Mouse (Mus musculus) heart, postnatal 36 days (tissue): Measurements from ENCODE around the gene Ptprr. TPM values are rescaled to one million over a fixed set of nuclear protein-coding genes. Genes with fewer than 3 reads are reported as not detected.
A peak's percentile ranks its signal among the peaks of the same experiment; 100 is the strongest.

Source experiments
- DNase-seq, 2 experiments: peaks; one replicate each; pipeline ENCODE4 v3.0.0; 2021 to 2022
- intact Hi-C: fragments of 180-260 bp; cut with DNase I; formaldehyde crosslinking; loops from one replicate; pipeline ENCODE4 v1.15.1; 2025
- total RNA-seq, 2 experiments: library from RNA; stranded (reverse); gene quantifications; 2 replicates each; pipeline ENCODE4 v1.2.3; 2021

Ptprr gene
- 1 to 10 TPM; 1.9 to 2.5 TPM for total RNA-seq

GRCm38 (mm10) chr10:116017845-116018479 lies at the start of gene Ptprr:
TSS of gene Ptprr (plus strand) at chr10:116018213.
- DNase-seq: no peak
- intact Hi-C loops: no loop called here

- DNase-seq: no peak
- intact Hi-C loops: no loop called here
Observed at GRCm38 (mm10) chr10:115976345-115976744, 41.7 kb upstream of the Ptprr start.

- DNase-seq: peak; percentile 9 to 14
- intact Hi-C loops: no loop called here
Observed at GRCm38 (mm10) chr10:115978992-115979391, 39.0 kb upstream of the Ptprr start.

GRCm38 (mm10) chr10:115980018-115980417 lies 38.0 kb upstream of the Ptprr start:
- DNase-seq: no peak
- intact Hi-C loops: loop anchor here (10.0 kb wide), 1 partner anchor 265 kb away; no protein-coding TSS in a partner anchor

GRCm38 (mm10) chr10:115984308-115984707 lies 33.7 kb upstream of the Ptprr start:
- DNase-seq: no peak

GRCm38 (mm10) chr10:116001838-116002237 lies 16.2 kb upstream of the Ptprr start:
- intact Hi-C loops: no loop called here
- no peak for DNase-seq

More at GRCm38 (mm10) chr10:115984308-115984707, 33.7 kb upstream of the Ptprr start:
- intact Hi-C loops: loop anchor here (10.0 kb wide), 1 partner anchor 270 kb away; no protein-coding TSS in a partner anchor

- intact Hi-C loops: no loop called here
- DNase-seq: no peak
Observed at GRCm38 (mm10) chr10:116006675-116007074, 11.3 kb upstream of the Ptprr start.

GRCm38 (mm10) chr10:116018480-116018891 lies 473 bp downstream of the Ptprr start:
- intact Hi-C loops: no loop called here
- no peak for DNase-seq

GRCm38 (mm10) chr10:116019086-116019860 lies 1.3 kb downstream of the Ptprr start:
- intact Hi-C loops: no loop called here
- no peak for DNase-seq

- intact Hi-C loops: no loop called here
- no peak for DNase-seq
Observed at GRCm38 (mm10) chr10:116021081-116021480, 3.1 kb downstream of the Ptprr start.

- intact Hi-C loops: no loop called here
- no peak for DNase-seq
Observed at GRCm38 (mm10) chr10:116038150-116038549, 20.1 kb downstream of the Ptprr start.

- intact Hi-C loops: no loop called here
- no peak for DNase-seq
Observed at GRCm38 (mm10) chr10:116075954-116076353, 57.9 kb downstream of the Ptprr start.

- intact Hi-C loops: no loop called here
- DNase-seq: no peak
Observed at GRCm38 (mm10) chr10:116078636-116079035, 60.6 kb downstream of the Ptprr start.

GRCm38 (mm10) chr10:116079396-116079795 lies 61.4 kb downstream of the Ptprr start:
- intact Hi-C loops: no loop called here
- DNase-seq: no peak

- intact Hi-C loops: no loop called here
- DNase-seq: no peak
Observed at GRCm38 (mm10) chr10:116080841-116081240, 62.8 kb downstream of the Ptprr start.

- no peak for DNase-seq
- intact Hi-C loops: loop anchor here (2.0 kb wide), 1 partner anchor 113 kb away; no protein-coding TSS in a partner anchor
Observed at GRCm38 (mm10) chr10:116083965-116084364, 66.0 kb downstream of the Ptprr start.

GRCm38 (mm10) chr10:116096466-116096865 lies 78.5 kb downstream of the Ptprr start:
- no peak for DNase-seq
- intact Hi-C loops: no loop called here

GRCm38 (mm10) chr10:116098470-116098869 lies 80.5 kb downstream of the Ptprr start:
- intact Hi-C loops: no loop called here
- DNase-seq: no peak

GRCm38 (mm10) chr10:116108176-116108575 lies 90.2 kb downstream of the Ptprr start:
- intact Hi-C loops: no loop called here

GRCm38 (mm10) chr10:116108730-116109129 lies 90.7 kb downstream of the Ptprr start:
- no peak for DNase-seq
- intact Hi-C loops: no loop called here

More at GRCm38 (mm10) chr10:116108176-116108575, 90.2 kb downstream of the Ptprr start:
- no peak for DNase-seq

GRCm38 (mm10) chr10:116112868-116113267 lies 94.9 kb downstream of the Ptprr start:
- DNase-seq: no peak
- intact Hi-C loops: no loop called here
